Mouse (Mus musculus): ENCODE data around the gene Man1c1.

Man1c1 gene

GRCm38 (mm10) chr4:134543261-134543660 is 160.8 kb downstream of the Man1c1 start:
- peak; percentile 86 for DNase-seq

GRCm38 (mm10) chr4:134542726-134543125 is 161.4 kb downstream of the Man1c1 start:
- no peak for DNase-seq

GRCm38 (mm10) chr4:134538997-134539580 is 165.0 kb downstream of the Man1c1 start:
- DNase-seq, result no peak

GRCm38 (mm10) chr4:134535787-134536151 is 168.3 kb downstream of the Man1c1 start:
- peak; percentile 52 for DNase-seq

- peak; percentile 98 for DNase-seq
Observed at GRCm38 (mm10) chr4:134534932-134535786, 168.9 kb downstream of the Man1c1 start, which contains the start of gene Mtfr1l. Gene Mtfr1l (minus strand): TSS chr4:134535387.

GRCm38 (mm10) chr4:134534124-134534886 is 169.8 kb downstream of the Man1c1 start:
- DNase-seq, result peak; percentile 54

- no peak for DNase-seq
Observed at GRCm38 (mm10) chr4:134533421-134533820, 170.7 kb downstream of the Man1c1 start.

GRCm38 (mm10) chr4:134532928-134533327 is 171.2 kb downstream of the Man1c1 start:
- DNase-seq, result no peak

GRCm38 (mm10) chr4:134526220-134526619 is 177.9 kb downstream of the Man1c1 start:
- no peak for DNase-seq

- DNase-seq, result no peak
Observed at GRCm38 (mm10) chr4:134525806-134526205, 178.3 kb downstream of the Man1c1 start.

- DNase-seq, result no peak
Observed at GRCm38 (mm10) chr4:134523447-134523846, 180.6 kb downstream of the Man1c1 start.

- DNase-seq, result no peak
Observed at GRCm38 (mm10) chr4:134519281-134519680, 184.8 kb downstream of the Man1c1 start.

- DNase-seq, result no peak
Observed at GRCm38 (mm10) chr4:134518541-134518940, 185.5 kb downstream of the Man1c1 start.

GRCm38 (mm10) chr4:134517719-134518118 is 186.4 kb downstream of the Man1c1 start:
- DNase-seq, result peak; percentile 36

GRCm38 (mm10) chr4:134516981-134517380 is 187.1 kb downstream of the Man1c1 start:
- DNase-seq, result peak; percentile 48

GRCm38 (mm10) chr4:134515614-134516013 is 188.5 kb downstream of the Man1c1 start:
- DNase-seq, result no peak

- no peak for DNase-seq
Observed at GRCm38 (mm10) chr4:134514309-134514930, 189.7 kb downstream of the Man1c1 start.

GRCm38 (mm10) chr4:134512798-134513197 is 191.3 kb downstream of the Man1c1 start:
- DNase-seq, result no peak

- no peak for DNase-seq
Observed at GRCm38 (mm10) chr4:134511730-134512129, 192.4 kb downstream of the Man1c1 start.

All from right cerebral cortex, postnatal 25 days (tissue).